Mouse (Mus musculus): ENCODE results near the gene Gpatch8. TPM values are rescaled to one million over a fixed set of nuclear protein-coding genes. Genes with fewer than 3 reads are reported as not detected.

Gene Gpatch8
- total RNA-seq, 2 experiments from 2014 or later = 18.0 to 21.9 TPM

Other genes with a start within 250 kb of the Gpatch8 start
- 10 to 100 TPM; 57.2 to 60.4 TPM for gene Ubtf, start 236.7 kb downstream of the Gpatch8 start, total RNA-seq (2021)
- gene Slc4a1, start 190.2 kb downstream of the Gpatch8 start, total RNA-seq (2021) = 1 to 10 TPM; 2.1 to 7.8 TPM
- under 1 TPM in 1 of 2 experiments, not detected in 1; 0.19 TPM for gene Rundc3a, start 163.0 kb downstream of the Gpatch8 start, total RNA-seq (2021)
- 100 to 1,000 TPM; 174 to 183 TPM for gene Slc25a39, start 148.4 kb downstream of the Gpatch8 start, total RNA-seq (2021)
- gene Grn, start 126.1 kb downstream of the Gpatch8 start, total RNA-seq (2021) = 100 to 1,000 TPM; 113 to 122 TPM
- gene Fam171a2, start 108.7 kb downstream of the Gpatch8 start, total RNA-seq (2021) = 1 to 10 TPM; 4.3 to 5.2 TPM
- 1 to 10 TPM; 3.1 to 3.8 TPM for gene Itga2b, start 86.3 kb downstream of the Gpatch8 start, total RNA-seq (2021)
- gene Gm11627, start 23.1 kb upstream of the Gpatch8 start, total RNA-seq (2021) = 1 to 10 TPM; 1.4 to 1.5 TPM
- 1 to 10 TPM; 3.1 to 5.4 TPM for gene Fzd2, start 48.0 kb upstream of the Gpatch8 start, total RNA-seq (2021)
- gene Meioc, start 107.3 kb upstream of the Gpatch8 start, total RNA-seq (2021) = not detected
- 10 to 100 TPM; 19.6 to 24.9 TPM for gene Ccdc43, start 141.4 kb upstream of the Gpatch8 start, total RNA-seq (2021)
- 1 to 10 TPM; 4.1 to 6.2 TPM for gene Adam11, start 205.0 kb upstream of the Gpatch8 start, total RNA-seq (2021)